In the genomic region with DNA sequence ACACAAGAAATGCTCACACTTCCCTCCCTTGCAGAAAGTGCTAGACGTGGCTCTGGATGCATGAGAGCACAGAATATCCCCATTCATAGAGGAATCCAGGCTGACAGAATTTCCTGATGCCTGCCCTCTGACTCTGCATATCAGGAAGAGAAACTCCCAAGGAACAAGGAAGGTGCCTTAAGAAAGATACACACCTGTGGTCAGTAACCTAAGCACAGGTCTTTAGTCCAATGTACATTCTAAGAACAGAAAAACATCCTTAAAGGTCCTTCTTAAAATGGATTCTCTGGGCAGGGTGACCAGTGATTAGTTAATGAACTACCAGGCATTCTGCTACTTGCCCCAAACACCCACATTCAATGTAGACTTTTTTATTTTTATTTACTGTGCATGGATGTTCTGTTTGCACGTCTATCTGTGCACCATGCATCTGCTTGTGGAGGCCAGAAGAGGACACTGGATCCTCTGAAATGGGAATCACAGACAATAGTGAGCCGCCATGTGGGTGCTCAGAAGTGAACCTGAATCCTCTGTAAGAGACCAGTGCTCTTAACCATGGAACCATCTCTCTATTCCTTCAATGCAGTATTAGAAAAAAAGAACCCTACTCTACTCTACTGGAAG, we compare ENCODE assay signal across 14 mouse cellular contexts. TPM values are rescaled to one million over a fixed set of nuclear protein-coding genes. Genes with fewer than 3 reads are reported as not detected.
DNase-seq lines count a peak whose midpoint lies in the region; ATAC-seq and TF ChIP-seq lines count a peak whose summit lies in the region.
"Had no signal": no experiment of that assay in that cellular context is flagged by ENCODE, and none has a peak within 500 bp of the region (broad histone marks: within the 10 kb centered on the region; RNA-seq: fewer than 3 reads in every experiment).

No protein-coding gene starts in this region.

- H3K27ac ChIP-seq in hindbrain, postnatal 0 days = peak overlapping the region; percentile 32; the same call in 1 of the 2 replicates
- H3K27ac ChIP-seq in hindbrain, embryonic 13.5 days = no peak overlapping the region
- peak overlapping the region; percentile 56 for H3K27ac ChIP-seq in liver, embryonic 15.5 days (replicated peaks)
- 0 out of 2 replicates have a peak overlapping the region, but pooled peaks have one; percentile 11 for H3K27ac ChIP-seq in intestine, embryonic 16.5 days (ENCODE audit: low read length)
- H3K27ac ChIP-seq: hindbrain, embryonic 10.5 days had no signal

- no peak overlapping the region for H3K9ac ChIP-seq in hindbrain, postnatal 0 days (replicated peaks; ENCODE audit: low read length)
- no peak overlapping the region for H3K9ac ChIP-seq in hindbrain, embryonic 13.5 days
- no peak overlapping the region for H3K9ac ChIP-seq in liver, embryonic 15.5 days
- no peak overlapping the region for H3K9ac ChIP-seq in intestine, embryonic 16.5 days (ENCODE audit: low read depth, low read length)

- H3K4me3 ChIP-seq in hindbrain, postnatal 0 days (ENCODE audit: low read length) = no peak overlapping the region
- no peak overlapping the region for H3K4me3 ChIP-seq in hindbrain, embryonic 13.5 days
- H3K4me3 ChIP-seq in liver, embryonic 15.5 days (replicated peaks) = no peak overlapping the region
- no peak overlapping the region for H3K4me3 ChIP-seq in intestine, embryonic 16.5 days (ENCODE audit: low read length)
- H3K4me3 ChIP-seq: erythroblast, embryonic 14.5 days; hindbrain, embryonic 10.5 days had no signal

- no peak for ATAC-seq in hindbrain, postnatal 0 days
- no peak for ATAC-seq in hindbrain, embryonic 13.5 days (ENCODE audit: low FRiP score)
- no peak for ATAC-seq in liver, embryonic 15.5 days (ENCODE audit: insufficient read depth)
- ATAC-seq in intestine, embryonic 16.5 days = no peak
- no peak for ATAC-seq in frontal cortex, adult (ENCODE audit: low TSS enrichment)

- H3K4me1 ChIP-seq in hindbrain, postnatal 0 days (ENCODE audit: insufficient read depth, low read length) = peaks cover 22% of the 10 kb centered on the region
- peaks cover 51% of the 10 kb centered on the region for H3K4me1 ChIP-seq in hindbrain, embryonic 13.5 days (replicated peaks)
- peaks cover 50% of the 10 kb centered on the region for H3K4me1 ChIP-seq in liver, embryonic 15.5 days (replicated peaks)
- H3K4me1 ChIP-seq in intestine, embryonic 16.5 days (ENCODE audit: control insufficient read depth, insufficient read depth, low read length) = peaks cover 33% of the 10 kb centered on the region

- no peaks in the 10 kb centered on the region for H3K9me3 ChIP-seq in hindbrain, postnatal 0 days (ENCODE audit: low read length)
- no peaks in the 10 kb centered on the region for H3K9me3 ChIP-seq in hindbrain, embryonic 13.5 days
- no peaks in the 10 kb centered on the region for H3K9me3 ChIP-seq in liver, embryonic 15.5 days (replicated peaks)
- H3K9me3 ChIP-seq in intestine, embryonic 16.5 days (ENCODE audit: control insufficient read depth, low read length) = no peaks in the 10 kb centered on the region
- H3K9me3 ChIP-seq: hindbrain, embryonic 10.5 days had no signal

- 77% methylated on average over 3 of the region's 3 CpGs for WGBS in hindbrain, postnatal 0 days
- 80% methylated on average over 3 of the region's 3 CpGs for WGBS in hindbrain, embryonic 13.5 days
- WGBS in liver, embryonic 15.5 days (ENCODE audit: insufficient replicate concordance) = 48% methylated on average over 3 of the region's 3 CpGs
- WGBS in intestine, embryonic 16.5 days = 66% methylated on average over 3 of the region's 3 CpGs

- H3K36me3 ChIP-seq in hindbrain, postnatal 0 days (ENCODE audit: insufficient read depth, low read length) = no peaks in the 10 kb centered on the region
- no peaks in the 10 kb centered on the region for H3K36me3 ChIP-seq in hindbrain, embryonic 13.5 days
- H3K36me3 ChIP-seq in liver, embryonic 15.5 days (replicated peaks) = no peaks in the 10 kb centered on the region
- no peaks in the 10 kb centered on the region for H3K36me3 ChIP-seq in intestine, embryonic 16.5 days (ENCODE audit: control insufficient read depth, insufficient read depth, low read length)
- H3K36me3 ChIP-seq: hindbrain, embryonic 10.5 days had no signal

- DNase-seq in hindbrain, postnatal 0 days (ENCODE audit: low spot score) = no peak
- no peak for DNase-seq in liver
- peak; percentile 7 for DNase-seq in neural tube, embryonic 10.5 days (ENCODE audit: extremely low spot score, low spot score)
- no peak for DNase-seq in ovary, postnatal 36 days (ENCODE audit: low spot score)
- DNase-seq: adrenal gland, postnatal 10 days; right cerebral cortex, postnatal 4 days had no signal

- peak overlapping the region; percentile 3; the same call in 1 of the 2 replicates for H3K4me2 ChIP-seq in hindbrain, postnatal 0 days (ENCODE audit: low read depth, low read length)
- H3K4me2 ChIP-seq in hindbrain, embryonic 13.5 days = no peak overlapping the region
- H3K4me2 ChIP-seq in liver, embryonic 15.5 days = no peak overlapping the region
- H3K4me2 ChIP-seq in intestine, embryonic 16.5 days (ENCODE audit: low read depth, low read length) = no peak overlapping the region

- no peaks in the 10 kb centered on the region for H3K27me3 ChIP-seq in hindbrain, postnatal 0 days (ENCODE audit: insufficient read depth, low read length)
- no peaks in the 10 kb centered on the region for H3K27me3 ChIP-seq in hindbrain, embryonic 13.5 days
- no peaks in the 10 kb centered on the region for H3K27me3 ChIP-seq in liver, embryonic 15.5 days
- no peaks in the 10 kb centered on the region for H3K27me3 ChIP-seq in intestine, embryonic 16.5 days (replicated peaks; ENCODE audit: control insufficient read depth, insufficient read depth, low read length)
- H3K27me3 ChIP-seq: CH12.LX had no signal

- TF ChIP-seq CTCF in hindbrain, postnatal 0 days (IDR thresholded peaks at IDR 0.05; ENCODE audit: low read depth) = no peak

RNA-seq across cellular contexts. Expression of a gene that starts 16.9 kb away (rescaled TPM):
- 13.9 and 14.2 TPM in 2 replicates for total RNA-seq in hindbrain, postnatal 0 days (2014; rRNA removed)
- 2.6 and 2.7 TPM in 2 replicates for polyA plus RNA-seq in hindbrain, postnatal 0 days (2015; fragmentation: Nextera tagmentation; extraction: Ambion mirVana)
- 4.1 and 4.5 TPM in 2 replicates for polyA plus RNA-seq in hindbrain, embryonic 13.5 days (2015; fragmentation: Nextera tagmentation; extraction: Ambion mirVana)
- 1.6 and 2.0 TPM in 2 replicates for polyA plus RNA-seq in liver, embryonic 15.5 days (2015; fragmentation: Nextera tagmentation; extraction: Ambion mirVana)
- polyA plus RNA-seq in intestine, embryonic 16.5 days (2015; fragmentation: Nextera tagmentation; extraction: Ambion mirVana) = 2.6 and 3.1 TPM in 2 replicates

RNA-seq across cellular contexts. Expression of a gene that starts 42.6 kb away (rescaled TPM):
- total RNA-seq in hindbrain, postnatal 0 days (2014; rRNA removed) = 0.43 and 1.8 TPM in 2 replicates
- 1.8 and 2.2 TPM in 2 replicates for polyA plus RNA-seq in hindbrain, postnatal 0 days (2015; fragmentation: Nextera tagmentation; extraction: Ambion mirVana)
- polyA plus RNA-seq in hindbrain, embryonic 13.5 days (2015; fragmentation: Nextera tagmentation; extraction: Ambion mirVana) = 0.27 and 0.42 TPM in 2 replicates
- not detected in 2 replicates for polyA plus RNA-seq in liver, embryonic 15.5 days (2015; fragmentation: Nextera tagmentation; extraction: Ambion mirVana)
- polyA plus RNA-seq in intestine, embryonic 16.5 days (2015; fragmentation: Nextera tagmentation; extraction: Ambion mirVana) = 0.61 and 0.72 TPM in 2 replicates
- total RNA-seq: adrenal gland, postnatal 10 days; CH12.LX; monocyte, adult 5-6 weeks had no signal
- polyA plus RNA-seq: erythroblast, embryonic 14.5 days had no signal
